Mouse (Mus musculus) hindbrain, embryonic 12.5 days (tissue): ENCODE measurements around the gene Lrrc3c. TPM values are rescaled to one million over a fixed set of nuclear protein-coding genes. Genes with fewer than 3 reads are reported as not detected.
"Not testable (repeated sequence)": the region's sequence is repeated elsewhere in the genome, so short reads cannot be mapped to it uniquely, and the experiment has no call there.

ENCODE experiments used
- ATAC-seq: fragments of 200-750 bp; cut with Nextera tagmentation; 2 replicates; pipeline ENCODE4 v1.8.0; 2017; ENCODE audit warnings: moderate TSS enrichment; ENCODE audit not compliant: low FRiP score
- H3K27ac ChIP-seq: fragments of 300-500 bp; sonication (generic); 2 replicates; pipeline ENCODE4 v1.5.1; 2016; ENCODE audit warnings: mild to moderate bottlenecking
- H3K27me3 ChIP-seq: fragments of 300-500 bp; sonication (generic); 2 replicates; pipeline ENCODE4 v1.6.1; 2016; ENCODE audit warnings: mild to moderate bottlenecking
- H3K36me3 ChIP-seq: fragments of 300-500 bp; sonication (generic); 2 replicates; pipeline ENCODE4 v1.6.1; 2016; ENCODE audit warnings: mild to moderate bottlenecking
- H3K4me1 ChIP-seq: fragments of 300-500 bp; sonication (generic); 2 replicates; pipeline ENCODE4 v1.6.1; 2016
- H3K4me2 ChIP-seq: fragments of 300-500 bp; sonication (generic); replicated peaks from 2 replicates; pipeline ENCODE4 v1.6.1; 2016; ENCODE audit warnings: mild to moderate bottlenecking
- H3K4me3 ChIP-seq: fragments of 300-500 bp; sonication (generic); 2 replicates; pipeline ENCODE4 v1.5.1; 2016; ENCODE audit warnings: mild to moderate bottlenecking
- H3K9ac ChIP-seq: fragments of 300-500 bp; sonication (generic); 2 replicates; pipeline ENCODE4 v1.6.1; 2016; ENCODE audit warnings: mild to moderate bottlenecking, moderate library complexity
- H3K9me3 ChIP-seq: fragments of 300-500 bp; sonication (generic); replicated peaks from 2 replicates; pipeline ENCODE4 v1.6.1; 2016; ENCODE audit warnings: mild to moderate bottlenecking
- WGBS: fragments of 180-500 bp; shearing (Covaris S2); methylation state at CpG from one replicate; pipeline ENCODE4 v1.1.7; 2016; 5-methylcytosine and 5-hydroxymethylcytosine counted together
- polyA plus RNA-seq: library from polyadenylated mRNA; unstranded; fragments of >200 nt; fragmentation: Nextera tagmentation; extraction: Ambion mirVana; gene quantifications from 2 replicates; pipeline ENCODE4 v1.2.1, GENCODE M21; 2016

Gene Lrrc3c
- polyA plus RNA-seq, 1 experiment from 2014 or later, result not detected

- H3K9ac ChIP-seq, H3K4me3 ChIP-seq, H3K36me3 ChIP-seq, H3K4me1 ChIP-seq, H3K27ac ChIP-seq, H3K4me2 ChIP-seq, ATAC-seq, H3K9me3 ChIP-seq: not testable (repeated sequence)
- WGBS, result 74% methylated on average over 6 of the region's 6 CpGs
- H3K27me3 ChIP-seq, result peaks cover 24% of the 10 kb centered on the region
Measured at GRCm38 (mm10) chr11:98604911-98605310, 6.8 kb downstream of the Lrrc3c start.

DNA sequence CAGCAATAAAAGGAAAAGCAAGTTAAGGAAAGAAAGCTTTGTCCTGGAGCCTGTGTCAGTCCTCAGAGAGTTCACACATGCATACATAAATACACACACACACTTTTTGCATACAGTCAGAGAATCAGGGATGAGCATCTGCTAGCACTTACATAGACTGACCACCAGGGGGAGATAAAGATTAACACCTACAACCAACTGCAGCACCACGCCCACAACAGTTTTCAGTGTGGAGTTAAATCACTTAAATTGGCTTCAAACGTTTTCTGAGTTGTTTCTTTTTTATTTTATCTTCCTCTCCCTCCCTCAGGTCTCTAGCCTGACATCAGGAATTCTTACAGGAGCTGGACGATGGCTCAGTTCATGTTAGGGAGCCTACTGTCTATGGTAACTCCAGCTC is 8.7 kb downstream of the Lrrc3c start:
- H3K36me3 ChIP-seq, result no peaks in the 10 kb centered on the region
- H3K27ac ChIP-seq, result no peak overlapping the region
- H3K4me3 ChIP-seq, result no peak overlapping the region
- no peak overlapping the region for H3K9ac ChIP-seq
- 10% methylated on average over 3 of the region's 3 CpGs for WGBS
- H3K27me3 ChIP-seq, result peaks cover 8% of the 10 kb centered on the region; the same call in 1 of the 2 replicates
- H3K9me3 ChIP-seq, result no peaks in the 10 kb centered on the region
- ATAC-seq, result no peak
- H3K4me1 ChIP-seq, result peaks cover 7% of the 10 kb centered on the region
- no peak overlapping the region for H3K4me2 ChIP-seq

DNA sequence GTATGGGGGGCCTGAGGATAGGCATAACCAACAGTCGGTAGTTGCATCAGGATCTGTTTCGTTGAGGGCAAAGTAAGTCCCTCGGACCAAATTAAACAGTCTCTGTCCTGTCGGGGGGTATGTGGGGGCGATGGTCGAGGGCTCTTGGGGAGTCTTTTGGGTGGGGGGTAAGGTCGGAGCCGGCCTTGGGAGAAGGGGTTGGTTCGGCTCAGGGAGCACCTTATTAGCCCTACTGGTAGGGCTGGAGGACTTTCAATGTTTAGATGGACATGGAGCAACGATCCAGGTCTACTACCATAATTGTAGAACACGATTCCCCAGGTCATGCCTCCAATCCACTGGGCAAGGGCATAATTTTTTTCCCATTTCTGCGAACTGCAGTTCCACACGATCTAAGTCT is 22.7 kb downstream of the Lrrc3c start:
- no peak overlapping the region for H3K4me3 ChIP-seq
- H3K36me3 ChIP-seq, result no peaks in the 10 kb centered on the region
- H3K27ac ChIP-seq, result no peak overlapping the region
- no peak overlapping the region for H3K4me2 ChIP-seq
- H3K27me3 ChIP-seq, result no peaks in the 10 kb centered on the region
- WGBS, result 92% methylated on average over 13 of the region's 13 CpGs
- H3K9me3 ChIP-seq, result 0 out of 2 replicates have a peak, but pooled peaks cover 9% of the 10 kb centered on the region
- no peak overlapping the region for H3K9ac ChIP-seq
- no peak for ATAC-seq
- H3K4me1 ChIP-seq, result no peaks in the 10 kb centered on the region

GRCm38 (mm10) chr11:98623981-98624380 is 25.9 kb downstream of the Lrrc3c start:
- not testable (repeated sequence) for H3K4me3 ChIP-seq, H3K9ac ChIP-seq, H3K27me3 ChIP-seq, H3K27ac ChIP-seq, ATAC-seq, H3K9me3 ChIP-seq, H3K36me3 ChIP-seq, H3K4me2 ChIP-seq, H3K4me1 ChIP-seq
- WGBS, result 83% methylated on average over 6 of the region's 6 CpGs

DNA sequence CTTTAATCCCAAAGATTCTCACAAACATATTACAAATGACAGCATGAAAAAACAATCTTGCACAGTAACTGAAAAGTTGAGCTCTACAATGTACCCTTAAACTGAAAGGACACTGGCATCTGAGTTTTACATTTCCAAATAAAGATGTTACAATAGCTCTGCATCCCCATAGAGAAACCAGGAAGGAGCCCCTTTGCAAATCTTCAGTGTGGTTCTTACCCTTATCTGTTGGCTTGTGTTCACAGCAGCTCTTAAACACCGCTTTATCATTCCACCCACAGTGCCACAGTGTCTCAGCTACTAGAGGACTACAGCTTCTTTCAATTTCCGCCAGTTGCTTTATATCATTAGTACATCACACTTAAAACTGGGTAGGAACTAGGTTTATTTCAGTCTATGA is 26.3 kb downstream of the Lrrc3c start:
- not testable (repeated sequence) for H3K9ac ChIP-seq, ATAC-seq, H3K4me2 ChIP-seq, H3K4me3 ChIP-seq, H3K36me3 ChIP-seq, H3K27ac ChIP-seq, H3K4me1 ChIP-seq, H3K9me3 ChIP-seq, H3K27me3 ChIP-seq
- WGBS, result 94% methylated on average over 2 of the region's 2 CpGs

- WGBS, result 89% methylated on average over 10 of the region's 10 CpGs
Measured at GRCm38 (mm10) chr11:98625611-98626410, 27.7 kb downstream of the Lrrc3c start, which contains the start of the genes Gm12355 and Gsdma3. Gene Gm12355 (minus strand): TSS chr11:98625661. Gene Gsdma3 (plus strand): TSS chr11:98626360.

GRCm38 (mm10) chr11:98628706-98629105 is 30.6 kb downstream of the Lrrc3c start:
- 97% methylated on average over 3 of the region's 3 CpGs for WGBS
- no peak for ATAC-seq
- Histone ChIP-seq H3K9ac (no peak overlapping the region), H3K27me3 (0 out of 2 replicates have a peak, but pooled peaks cover 8% of the 10 kb centered on the region), H3K9me3 (0 out of 2 replicates have a peak, but pooled peaks cover under 1% of the 10 kb centered on the region), H3K27ac (no peak overlapping the region), H3K4me3 (no peak overlapping the region), H3K4me1 (no peaks in the 10 kb centered on the region), H3K4me2 (no peak overlapping the region), H3K36me3 (no peaks in the 10 kb centered on the region)

More at GRCm38 (mm10) chr11:98625611-98626410, 27.7 kb downstream of the Lrrc3c start, which contains the start of the genes Gm12355 and Gsdma3:
- no peaks in the 10 kb centered on the region for H3K36me3 ChIP-seq
- no peak within 1 kb of the TSS for H3K27ac ChIP-seq
- H3K4me2 ChIP-seq, result no peak within 1 kb of the TSS
- H3K9me3 ChIP-seq, result 0 out of 2 replicates have a peak, but pooled peaks cover 9% of the 10 kb centered on the region
- no peak within 1 kb of the TSS for H3K9ac ChIP-seq
- 0 out of 2 replicates have a peak, but pooled peaks cover 3% of the 10 kb centered on the region for H3K27me3 ChIP-seq
- ATAC-seq, result no peak
- H3K4me3 ChIP-seq, result no peak within 1 kb of the TSS
- no peaks in the 10 kb centered on the region for H3K4me1 ChIP-seq

GRCm38 (mm10) chr11:98630646-98631045 is 32.6 kb downstream of the Lrrc3c start:
- Histone ChIP-seq H3K27ac (no peak overlapping the region), H3K4me2 (no peak overlapping the region), H3K4me1 (no peaks in the 10 kb centered on the region), H3K4me3 (no peak overlapping the region), H3K9me3 (no peaks in the 10 kb centered on the region), H3K9ac (no peak overlapping the region), H3K27me3 (0 out of 2 replicates have a peak, but pooled peaks cover 8% of the 10 kb centered on the region), H3K36me3 (no peaks in the 10 kb centered on the region)
- ATAC-seq, result no peak
- WGBS, result 90% methylated on average over 5 of the region's 5 CpGs

DNA sequence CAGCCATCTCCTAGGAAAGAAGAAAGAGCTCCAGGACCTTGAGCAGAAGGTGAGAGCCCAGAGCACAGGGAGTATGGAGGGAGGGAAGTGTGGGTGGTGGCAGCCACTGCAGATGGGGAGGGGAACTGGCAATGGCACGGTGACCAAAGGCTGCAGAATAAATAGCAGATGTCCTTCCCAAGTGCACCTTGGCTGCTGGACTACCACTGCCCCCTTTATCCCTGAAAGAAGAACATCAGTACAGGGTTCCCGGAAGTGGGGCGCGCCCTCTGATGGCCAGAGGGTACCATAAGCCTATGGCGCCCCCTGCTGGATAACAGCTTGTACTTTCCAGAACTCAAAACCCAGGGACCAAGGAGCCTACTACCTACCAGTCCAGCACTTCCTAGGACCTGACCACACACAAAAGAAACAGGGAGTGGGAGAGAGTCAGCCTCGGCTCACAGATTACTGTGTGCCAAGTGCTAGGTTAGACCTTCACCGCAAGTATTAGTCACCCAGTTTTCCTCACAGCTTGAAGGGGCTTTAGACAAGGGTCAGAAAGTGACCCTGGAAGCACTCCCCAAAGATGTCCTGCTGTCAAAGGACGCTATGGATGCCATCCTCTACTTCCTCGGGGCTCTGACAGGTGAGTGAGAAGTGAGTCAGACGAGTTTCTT is 37.4 kb downstream of the Lrrc3c start:
- not testable (repeated sequence) for H3K4me1 ChIP-seq, ATAC-seq, H3K9ac ChIP-seq, H3K4me2 ChIP-seq, H3K36me3 ChIP-seq, H3K27ac ChIP-seq, H3K27me3 ChIP-seq, H3K9me3 ChIP-seq, H3K4me3 ChIP-seq
- WGBS, result 32% methylated on average over 10 of the region's 10 CpGs

- Histone ChIP-seq H3K27me3 (0 out of 2 replicates have a peak, but pooled peaks cover under 1% of the 10 kb centered on the region), H3K4me2 (no peak overlapping the region), H3K9ac (no peak overlapping the region), H3K4me1 (no peaks in the 10 kb centered on the region), H3K27ac (no peak overlapping the region), H3K4me3 (no peak overlapping the region), H3K36me3 (no peaks in the 10 kb centered on the region), H3K9me3 (no peaks in the 10 kb centered on the region)
- no peak for ATAC-seq
- 67% methylated on average over 1 of the region's 1 CpGs for WGBS
Measured at GRCm38 (mm10) chr11:98637501-98637900, 39.4 kb downstream of the Lrrc3c start.

DNA sequence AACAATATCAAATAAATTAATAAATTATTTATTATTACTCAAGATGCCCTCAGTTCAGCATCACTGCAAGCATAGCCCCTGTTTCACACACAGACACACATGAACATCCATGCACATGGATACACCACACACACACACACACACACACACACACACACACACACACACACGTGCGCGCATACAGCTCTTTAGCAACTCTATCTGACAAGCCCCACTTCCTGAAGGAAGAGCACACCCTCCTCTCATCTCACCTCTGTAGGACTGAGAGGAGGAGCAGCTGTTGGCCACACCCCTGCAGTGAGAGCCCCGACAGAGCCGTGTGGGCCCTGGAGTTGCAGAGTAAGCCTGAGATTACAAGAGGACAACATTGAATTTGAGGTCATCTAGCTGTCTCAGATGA is 42.0 kb downstream of the Lrrc3c start:
- WGBS, result 81% methylated on average over 5 of the region's 5 CpGs
- H3K36me3 ChIP-seq, result no peaks in the 10 kb centered on the region
- H3K9ac ChIP-seq, result no peak overlapping the region
- H3K4me2 ChIP-seq, result no peak overlapping the region
- H3K4me1 ChIP-seq, result no peaks in the 10 kb centered on the region
- no peak overlapping the region for H3K4me3 ChIP-seq
- H3K9me3 ChIP-seq, result no peaks in the 10 kb centered on the region
- no peak for ATAC-seq
- H3K27ac ChIP-seq, result no peak overlapping the region
- H3K27me3 ChIP-seq, result no peaks in the 10 kb centered on the region

GRCm38 (mm10) chr11:98644757-98645156 is 46.7 kb downstream of the Lrrc3c start:
- Histone ChIP-seq H3K4me1 (no peaks in the 10 kb centered on the region), H3K27ac (no peak overlapping the region), H3K9ac (no peak overlapping the region), H3K27me3 (no peaks in the 10 kb centered on the region), H3K4me2 (no peak overlapping the region), H3K9me3 (no peaks in the 10 kb centered on the region), H3K36me3 (no peaks in the 10 kb centered on the region), H3K4me3 (no peak overlapping the region)
- 90% methylated on average over 3 of the region's 3 CpGs for WGBS
- no peak for ATAC-seq
